Mouse (Mus musculus): ENCODE measurements around the gene Cdk11b. TPM values are rescaled to one million over a fixed set of nuclear protein-coding genes. Genes with fewer than 3 reads are reported as not detected.
A peak's percentile ranks its signal among the peaks of the same experiment; 100 is the strongest.
"Not testable (repeated sequence)": the region's sequence is repeated elsewhere in the genome, so short reads cannot be mapped to it uniquely, and the experiment has no call there.

Cdk11b gene
- polyA plus RNA-seq, 1 experiment = 47.7 TPM

DNA sequence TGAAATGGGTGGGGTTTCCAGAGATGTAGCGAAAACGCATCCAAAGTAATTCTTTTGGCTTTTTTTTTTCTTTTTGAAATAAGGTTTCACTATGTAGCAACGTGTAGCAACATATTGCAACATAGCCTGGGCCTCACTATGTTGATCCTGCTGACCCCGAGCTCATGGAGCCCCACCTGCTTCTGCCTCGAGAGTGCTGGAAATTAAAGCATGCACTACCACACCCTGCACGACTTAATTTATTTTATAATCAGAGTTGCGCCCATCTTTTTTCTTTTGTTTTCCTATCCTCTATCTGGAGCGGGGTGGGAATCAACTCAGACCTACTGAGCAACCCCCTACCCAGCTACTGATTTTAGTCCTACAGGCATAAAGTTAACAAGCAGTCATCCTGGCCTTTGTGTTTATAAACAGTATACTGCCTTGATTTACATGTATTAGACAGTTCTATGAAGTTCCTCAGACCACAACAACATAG lies 45.0 kb downstream of the Cdk11b start:
- peak overlapping the region; percentile 91 for H3K4me3 ChIP-seq
- H3K4me2 ChIP-seq (ENCODE audit: low read depth) = peak overlapping the region; percentile 82
- no peaks in the 10 kb centered on the region for H3K27me3 ChIP-seq (ENCODE audit: control insufficient read depth, insufficient read depth, insufficient read length)
- peak overlapping the region; percentile 78 for H3ac ChIP-seq (ENCODE audit: control insufficient read depth, insufficient read length)
- no peak for TF ChIP-seq E2F4 (IDR thresholded peaks at IDR 0.05; ENCODE audit: insufficient read depth)
- H3K79me2 ChIP-seq (ENCODE audit: control insufficient read depth, insufficient read depth) = no peaks in the 10 kb centered on the region
- H3K36me3 ChIP-seq (ENCODE audit: control insufficient read depth, insufficient read depth) = peaks cover 15% of the 10 kb centered on the region

GRCm38 (mm10) chr4:155670236-155670635 lies 45.6 kb downstream of the Cdk11b start:
- peak overlapping the region; percentile 91 for H3K4me3 ChIP-seq
- H3K36me3 ChIP-seq (ENCODE audit: control insufficient read depth, insufficient read depth) = peaks cover 11% of the 10 kb centered on the region
- not testable (repeated sequence) for H3K79me2 ChIP-seq (ENCODE audit: control insufficient read depth, insufficient read depth); H3ac ChIP-seq (ENCODE audit: control insufficient read depth, insufficient read length); H3K4me2 ChIP-seq (ENCODE audit: low read depth); H3K27me3 ChIP-seq (ENCODE audit: control insufficient read depth, insufficient read depth, insufficient read length)

- no peak overlapping the region for H3ac ChIP-seq (ENCODE audit: control insufficient read depth, insufficient read length)
- TF ChIP-seq TCF3 (IDR thresholded peaks at IDR 0.05; ENCODE audit: insufficient read length, low read depth) = no peak
- no peak for TF ChIP-seq TCF12 (IDR thresholded peaks at IDR 0.05; ENCODE audit: insufficient read depth, poor library complexity, severe bottlenecking)
- no peak for TF ChIP-seq REST (IDR thresholded peaks at IDR 0.05; ENCODE audit: insufficient read depth, insufficient read length)
- TF ChIP-seq SRF (IDR thresholded peaks at IDR 0.05; ENCODE audit: control insufficient read depth, insufficient read length, low read depth) = no peak
- H3K4me2 ChIP-seq (ENCODE audit: low read depth) = no peak overlapping the region
- H3K36me3 ChIP-seq (ENCODE audit: control insufficient read depth, insufficient read depth) = no peaks in the 10 kb centered on the region
- H3K27me3 ChIP-seq (ENCODE audit: control insufficient read depth, insufficient read depth, insufficient read length) = no peaks in the 10 kb centered on the region
- no peak overlapping the region for H3K4me3 ChIP-seq
- no peaks in the 10 kb centered on the region for H3K79me2 ChIP-seq (ENCODE audit: control insufficient read depth, insufficient read depth)
These were observed 47.4 kb downstream of the Cdk11b start for GRCm38 (mm10) chr4:155672082-155672481.

DNA sequence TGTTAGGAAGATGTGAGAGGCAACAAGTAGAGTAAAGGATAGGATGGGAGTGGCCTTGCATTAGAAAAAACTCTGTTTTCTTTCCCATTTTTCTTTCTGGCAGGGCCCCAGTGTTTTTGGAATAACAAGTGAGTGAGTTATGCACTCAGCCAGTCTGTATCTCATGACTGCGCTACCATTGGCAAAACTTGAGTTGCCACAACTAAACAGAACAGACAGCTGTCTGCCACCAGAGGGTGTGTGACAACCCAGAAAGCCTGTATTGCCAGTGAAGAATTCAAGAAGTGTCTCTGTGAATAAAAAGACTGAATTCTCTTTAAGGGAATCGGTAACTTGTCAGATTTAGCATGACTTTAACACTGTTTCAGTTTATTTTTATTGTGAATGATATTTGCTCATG lies 51.3 kb downstream of the Cdk11b start:
- H3K4me3 ChIP-seq = no peak overlapping the region
- no peak for TF ChIP-seq SRF (IDR thresholded peaks at IDR 0.05; ENCODE audit: control insufficient read depth, insufficient read length, low read depth)
- no peak for TF ChIP-seq POLR2A (IDR thresholded peaks at IDR 0.05; ENCODE audit: insufficient read length, low read depth)
- no peak for TF ChIP-seq POLR2AphosphoS2 (IDR thresholded peaks at IDR 0.05; ENCODE audit: insufficient read length, low read depth)
- no peak for TF ChIP-seq CEBPB (IDR thresholded peaks at IDR 0.05; ENCODE audit: insufficient read depth, poor library complexity, severe bottlenecking)
- TF ChIP-seq TCF3 (IDR thresholded peaks at IDR 0.05; ENCODE audit: insufficient read length, low read depth) = no peak
- no peak overlapping the region for H3ac ChIP-seq (ENCODE audit: control insufficient read depth, insufficient read length)
- H3K4me2 ChIP-seq (ENCODE audit: low read depth) = no peak overlapping the region
- no peaks in the 10 kb centered on the region for H3K36me3 ChIP-seq (ENCODE audit: control insufficient read depth, insufficient read depth)
- H3K27me3 ChIP-seq (ENCODE audit: control insufficient read depth, insufficient read depth, insufficient read length) = no peaks in the 10 kb centered on the region
- H3K79me2 ChIP-seq (ENCODE audit: control insufficient read depth, insufficient read depth) = no peaks in the 10 kb centered on the region

- not testable (repeated sequence) for H3K4me2 ChIP-seq (ENCODE audit: low read depth); H3ac ChIP-seq (ENCODE audit: control insufficient read depth, insufficient read length); H3K79me2 ChIP-seq (ENCODE audit: control insufficient read depth, insufficient read depth); H3K36me3 ChIP-seq (ENCODE audit: control insufficient read depth, insufficient read depth); H3K4me3 ChIP-seq
- H3K27me3 ChIP-seq (ENCODE audit: control insufficient read depth, insufficient read depth, insufficient read length) = peaks cover 15% of the 10 kb centered on the region
These were observed 59.1 kb downstream of the Cdk11b start for GRCm38 (mm10) chr4:155683670-155684277.

DNA sequence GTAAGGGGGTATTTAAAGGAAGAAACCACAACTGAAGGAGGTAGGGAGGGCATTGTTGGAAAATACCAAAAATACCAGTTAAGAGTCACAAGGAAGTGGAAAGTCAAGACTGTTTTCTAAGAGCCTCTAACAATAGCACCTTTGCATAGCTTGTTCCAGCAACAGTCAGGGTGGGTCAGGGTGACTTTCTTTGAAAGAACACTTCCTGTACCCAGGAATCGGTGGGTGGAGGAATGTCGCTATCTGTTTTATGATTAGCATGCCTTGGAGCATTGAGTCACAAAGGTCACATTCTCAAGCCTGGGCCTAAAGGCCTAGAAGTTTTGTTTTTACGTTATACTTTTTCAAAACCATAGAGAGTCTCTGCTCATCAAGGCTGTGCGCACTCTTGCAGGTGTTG lies 63.1 kb downstream of the Cdk11b start:
- peaks cover 15% of the 10 kb centered on the region for H3K27me3 ChIP-seq (ENCODE audit: control insufficient read depth, insufficient read depth, insufficient read length)
- not testable (repeated sequence) for H3K36me3 ChIP-seq (ENCODE audit: control insufficient read depth, insufficient read depth); H3K4me2 ChIP-seq (ENCODE audit: low read depth); H3K79me2 ChIP-seq (ENCODE audit: control insufficient read depth, insufficient read depth); H3K4me3 ChIP-seq; H3ac ChIP-seq (ENCODE audit: control insufficient read depth, insufficient read length)

GRCm38 (mm10) chr4:155690571-155691375 lies 66.1 kb downstream of the Cdk11b start:
- no peaks in the 10 kb centered on the region for H3K36me3 ChIP-seq (ENCODE audit: control insufficient read depth, insufficient read depth)
- no peak overlapping the region for H3K4me2 ChIP-seq (ENCODE audit: low read depth)
- H3K4me3 ChIP-seq = no peak overlapping the region
- H3K27me3 ChIP-seq (ENCODE audit: control insufficient read depth, insufficient read depth, insufficient read length) = peaks cover 9% of the 10 kb centered on the region
- no peak overlapping the region for H3ac ChIP-seq (ENCODE audit: control insufficient read depth, insufficient read length)
- TF ChIP-seq TCF3 (IDR thresholded peaks at IDR 0.05; ENCODE audit: insufficient read length, low read depth) (no peak), MYOD1 (IDR thresholded peaks at IDR 0.05; ENCODE audit: control insufficient read depth in 1 of 3, insufficient read length in 2 of 3, low read depth in 2 of 3) (no peak), MYOG (IDR thresholded peaks at IDR 0.05; ENCODE audit: control insufficient read depth in 1 of 3, insufficient read depth in 1 of 3, insufficient read length in 2 of 3, low read depth in 2 of 3) (no peak), POLR2A (IDR thresholded peaks at IDR 0.05; ENCODE audit: insufficient read length, low read depth) (no peak), E2F4 (IDR thresholded peaks at IDR 0.05; ENCODE audit: insufficient read depth) (no peak), USF1 (IDR thresholded peaks at IDR 0.05; ENCODE audit: low read depth) (no peak), SRF (IDR thresholded peaks at IDR 0.05; ENCODE audit: control insufficient read depth, insufficient read length, low read depth) (no peak), MAX (IDR thresholded peaks at IDR 0.05; ENCODE audit: low read depth) (no peak), POLR2AphosphoS2 (IDR thresholded peaks at IDR 0.05; ENCODE audit: insufficient read length, low read depth) (no peak), REST (IDR thresholded peaks at IDR 0.05; ENCODE audit: insufficient read depth, insufficient read length) (no peak)
- H3K79me2 ChIP-seq (ENCODE audit: control insufficient read depth, insufficient read depth) = no peaks in the 10 kb centered on the region

All from myocyte (in vitro differentiated cells).